Mouse (Mus musculus) midbrain, embryonic 14.5 days (tissue): ENCODE results near the gene Morn1. TPM values are rescaled to one million over a fixed set of nuclear protein-coding genes. Genes with fewer than 3 reads are reported as not detected.
A peak's percentile ranks its signal among the peaks of the same experiment; 100 is the strongest.
"Not testable (repeated sequence)": the region's sequence is repeated elsewhere in the genome, so short reads cannot be mapped to it uniquely, and the experiment has no call there.

Experiments used
- ATAC-seq: fragments of 200-750 bp; cut with Nextera tagmentation; 2 replicates; pipeline ENCODE4 v1.8.0; 2017; ENCODE audit warnings: moderate number of reproducible peaks, moderate library complexity; ENCODE audit not compliant: low FRiP score, low TSS enrichment
- DNase-seq: peaks from one replicate; pipeline ENCODE4 v3.0.0-alpha.2; 2015
- H3K27ac ChIP-seq: fragments of 300-500 bp; sonication (generic); replicated peaks from 2 replicates; pipeline ENCODE4 v1.5.1; 2014; ENCODE audit warnings: mild to moderate bottlenecking, low read depth, low read length, moderate library complexity
- H3K27me3 ChIP-seq: fragments of 300-500 bp; sonication (generic); 2 replicates; pipeline ENCODE4 v1.6.1; 2014; ENCODE audit warnings: low read length, control low read depth, mixed read lengths; ENCODE audit not compliant: control insufficient read depth, insufficient read depth
- H3K36me3 ChIP-seq: fragments of 300-500 bp; sonication (generic); 2 replicates; pipeline ENCODE4 v1.6.1; 2014; ENCODE audit warnings: low read length, control low read depth; ENCODE audit not compliant: control insufficient read depth, insufficient read depth
- H3K4me1 ChIP-seq: fragments of 300-500 bp; sonication (generic); 2 replicates; pipeline ENCODE4 v1.6.1; 2014; ENCODE audit warnings: mild to moderate bottlenecking, antibody characterized with exemption, low read length, control low read depth; ENCODE audit not compliant: control insufficient read depth, insufficient read depth
- H3K4me2 ChIP-seq: fragments of 300-500 bp; sonication (generic); 2 replicates; pipeline ENCODE4 v1.6.1; 2014; ENCODE audit warnings: mild to moderate bottlenecking, low read length, moderate library complexity
- H3K4me3 ChIP-seq: fragments of 300-500 bp; sonication (generic); replicated peaks from 2 replicates; pipeline ENCODE4 v1.5.1; 2014; ENCODE audit warnings: low read depth, low read length
- H3K9ac ChIP-seq: fragments of 300-500 bp; sonication (generic); replicated peaks from 2 replicates; pipeline ENCODE4 v1.6.1; 2014; ENCODE audit warnings: mild to moderate bottlenecking, low read length, moderate library complexity
- H3K9me3 ChIP-seq: fragments of 300-500 bp; sonication (generic); 2 replicates; pipeline ENCODE4 v1.6.1; 2016; ENCODE audit warnings: low read length, control low read depth, mixed read lengths; ENCODE audit not compliant: control insufficient read depth
- WGBS: fragments of 180-500 bp; shearing (Covaris S2); extraction: QIAGEN DNeasy Blood & Tissue Kit; methylation state at CpG from one replicate; pipeline ENCODE4 v1.1.7; 2014; 5-methylcytosine and 5-hydroxymethylcytosine counted together
- polyA plus RNA-seq: library from polyadenylated mRNA; unstranded; fragments of >200 nt; fragmentation: Nextera tagmentation; extraction: Ambion mirVana; gene quantifications from 2 replicates; pipeline ENCODE4 v1.2.1, GENCODE M21; 2014

Gene Morn1
- polyA plus RNA-seq, 1 experiment from 2014 or later: 6.0 TPM

- Histone ChIP-seq H3K36me3 (peaks cover 75% of the 10 kb centered on the region), H3K9me3 (no peaks in the 10 kb centered on the region), H3K27me3 (no peaks in the 10 kb centered on the region), H3K4me1 (peaks cover 13% of the 10 kb centered on the region), H3K4me2 (no peak overlapping the region), H3K9ac (no peak overlapping the region), H3K4me3 (no peak overlapping the region), H3K27ac (no peak overlapping the region)
- no peak for DNase-seq
- WGBS: 95% methylated on average over 5 of the region's 5 CpGs
- no peak for ATAC-seq
Measured at GRCm38 (mm10) chr4:155070921-155071320, 15.5 kb upstream of the Morn1 start.

- 88% methylated on average over 9 of the region's 9 CpGs for WGBS
- Histone ChIP-seq H3K4me1 (no peaks in the 10 kb centered on the region), H3K27me3 (no peaks in the 10 kb centered on the region), H3K9ac (no peak overlapping the region), H3K36me3 (peaks cover 96% of the 10 kb centered on the region), H3K9me3 (no peaks in the 10 kb centered on the region), H3K4me3 (no peak overlapping the region), H3K27ac (no peak overlapping the region), H3K4me2 (no peak overlapping the region)
- ATAC-seq (no peak), DNase-seq (no peak)
Measured at GRCm38 (mm10) chr4:155074418-155074817, 12.0 kb upstream of the Morn1 start.

DNA sequence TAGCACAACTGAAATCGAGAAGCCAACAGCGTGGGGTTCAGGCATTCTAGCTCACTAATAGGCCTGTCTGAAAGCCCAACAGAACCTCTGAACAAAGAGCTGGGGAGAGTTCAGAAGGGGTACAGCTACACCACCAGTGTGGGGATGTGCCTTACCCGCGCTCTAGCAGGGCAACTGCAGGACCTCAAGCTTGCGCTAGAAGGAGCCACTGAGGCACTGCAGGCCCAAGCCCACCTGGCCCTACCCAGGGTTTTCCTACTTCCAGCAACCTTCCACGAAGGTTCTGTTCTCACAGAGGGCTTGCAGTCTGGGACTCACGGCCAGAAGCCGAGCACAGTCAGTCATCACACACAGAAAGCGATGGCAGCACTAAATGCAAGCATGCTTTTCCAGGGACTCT, 11.2 kb upstream of the Morn1 start:
- Histone ChIP-seq H3K4me3 (no peak overlapping the region), H3K4me1 (no peaks in the 10 kb centered on the region), H3K27me3 (no peaks in the 10 kb centered on the region), H3K9me3 (no peaks in the 10 kb centered on the region), H3K27ac (no peak overlapping the region), H3K4me2 (no peak overlapping the region), H3K36me3 (peaks cover 96% of the 10 kb centered on the region), H3K9ac (no peak overlapping the region)
- ATAC-seq: no peak
- WGBS: 87% methylated on average over 9 of the region's 9 CpGs
- no peak for DNase-seq

- WGBS: 95% methylated on average over 2 of the region's 2 CpGs
- no peak for DNase-seq
- Histone ChIP-seq H3K4me3 (no peak overlapping the region), H3K9me3 (no peaks in the 10 kb centered on the region), H3K4me1 (no peaks in the 10 kb centered on the region), H3K36me3 (peaks cover 95% of the 10 kb centered on the region), H3K27ac (no peak overlapping the region), H3K4me2 (no peak overlapping the region), H3K9ac (no peak overlapping the region), H3K27me3 (no peaks in the 10 kb centered on the region)
- ATAC-seq: no peak
Measured at GRCm38 (mm10) chr4:155075813-155076212, 10.6 kb upstream of the Morn1 start.

GRCm38 (mm10) chr4:155076677-155077076, 9.7 kb upstream of the Morn1 start:
- Histone ChIP-seq H3K27ac (no peak overlapping the region), H3K27me3 (no peaks in the 10 kb centered on the region), H3K9me3 (no peaks in the 10 kb centered on the region), H3K36me3 (peaks cover 93% of the 10 kb centered on the region), H3K4me1 (no peaks in the 10 kb centered on the region), H3K9ac (no peak overlapping the region), H3K4me2 (no peak overlapping the region), H3K4me3 (no peak overlapping the region)
- whole genome bisulfite sequencing: 92% methylated on average over 9 of the region's 9 CpGs
- no peak for ATAC-seq
- no peak for DNase-seq

- peaks cover 86% of the 10 kb centered on the region for H3K36me3 ChIP-seq
- not testable (repeated sequence) for H3K4me2 ChIP-seq, H3K4me1 ChIP-seq, H3K27me3 ChIP-seq, H3K9me3 ChIP-seq, H3K4me3 ChIP-seq, ATAC-seq, H3K9ac ChIP-seq, H3K27ac ChIP-seq, DNase-seq
- WGBS: 92% methylated on average over 10 of the region's 10 CpGs
Measured at GRCm38 (mm10) chr4:155078808-155079207, 7.6 kb upstream of the Morn1 start.

GRCm38 (mm10) chr4:155079666-155080065, 6.7 kb upstream of the Morn1 start:
- Histone ChIP-seq H3K4me1 (peaks cover 6% of the 10 kb centered on the region; the same call in 1 of the 2 replicates), H3K4me3 (no peak overlapping the region), H3K4me2 (no peak overlapping the region), H3K27ac (no peak overlapping the region), H3K9me3 (no peaks in the 10 kb centered on the region), H3K36me3 (peaks cover 78% of the 10 kb centered on the region), H3K9ac (no peak overlapping the region), H3K27me3 (no peaks in the 10 kb centered on the region)
- 95% methylated on average over 6 of the region's 6 CpGs for WGBS
- no peak for DNase-seq
- no peak for ATAC-seq

DNA sequence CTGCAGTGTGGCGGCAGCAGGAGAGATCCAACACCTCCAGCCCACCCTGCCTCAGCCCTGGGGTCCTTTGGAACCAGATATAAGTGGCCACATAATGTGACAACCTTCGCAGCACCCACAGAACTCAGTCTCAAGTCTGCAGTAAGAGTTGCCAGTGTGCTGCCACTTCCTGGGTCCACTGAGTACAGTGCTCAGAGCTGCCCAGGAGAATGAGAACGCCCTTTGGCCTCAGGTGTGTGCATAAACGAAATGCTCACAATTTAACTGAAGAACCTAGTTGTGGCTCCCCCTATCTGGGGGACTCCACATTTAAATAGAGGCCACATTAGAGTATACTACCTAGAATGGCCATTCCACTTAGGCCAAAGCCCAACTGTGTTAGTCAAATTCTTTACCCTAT, 2.8 kb upstream of the Morn1 start:
- H3K27me3 ChIP-seq: no peaks in the 10 kb centered on the region
- WGBS: 91% methylated on average over 4 of the region's 4 CpGs
- DNase-seq (no peak), ATAC-seq (no peak)
- H3K36me3 ChIP-seq: peaks cover 39% of the 10 kb centered on the region
- H3K27ac ChIP-seq: no peak overlapping the region
- H3K9me3 ChIP-seq: no peaks in the 10 kb centered on the region
- H3K4me2 ChIP-seq: no peak overlapping the region
- peaks cover 24% of the 10 kb centered on the region for H3K4me1 ChIP-seq
- H3K9ac ChIP-seq: no peak overlapping the region
- H3K4me3 ChIP-seq: no peak overlapping the region

DNA sequence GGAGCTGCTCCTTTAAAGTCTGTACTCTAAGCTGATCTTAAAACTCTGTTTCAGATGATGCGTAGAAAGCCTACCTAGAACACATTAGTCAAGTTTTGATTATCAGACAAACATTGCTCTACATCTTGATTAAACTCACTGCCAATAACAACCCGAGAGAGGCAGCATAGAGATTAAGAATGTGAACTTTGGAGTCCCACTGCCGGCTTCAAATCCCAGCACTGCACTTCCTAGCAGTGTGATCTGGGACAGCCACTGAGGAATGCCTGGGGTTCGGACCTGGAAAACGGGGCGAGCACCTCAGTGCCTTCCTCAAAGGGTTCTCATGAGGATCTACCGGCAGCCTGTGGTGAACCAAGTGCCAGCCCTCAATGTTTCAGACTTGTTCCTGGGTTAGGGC, 2.0 kb upstream of the Morn1 start:
- H3K4me1 ChIP-seq: peaks cover 24% of the 10 kb centered on the region
- H3K4me2 ChIP-seq: 0 out of 2 replicates have a peak overlapping the region, but pooled peaks have one; percentile 96
- 89% methylated on average over 7 of the region's 7 CpGs for WGBS
- H3K27me3 ChIP-seq: no peaks in the 10 kb centered on the region
- H3K9me3 ChIP-seq: no peaks in the 10 kb centered on the region
- ATAC-seq (no peak), DNase-seq (no peak)
- H3K4me3 ChIP-seq: no peak overlapping the region
- no peak overlapping the region for H3K27ac ChIP-seq
- H3K36me3 ChIP-seq: peaks cover 38% of the 10 kb centered on the region
- H3K9ac ChIP-seq: no peak overlapping the region; the same call in 1 of the 2 replicates
